Mouse (Mus musculus) E14TG2a.4 (cell line): ENCODE measurements at regions not wholly inside any gene's neighbourhood (a gene's known extent, or its start where the extent isn't known, plus 50 kb on each side); places are given as distances from the start of the nearest gene placed in this dataset.

Source experiments
- H3K27me3 ChIP-seq: 2 replicates; pipeline ENCODE4 v1.6.1; 2014; ENCODE audit warnings: low read length, control low read depth; ENCODE audit not compliant: insufficient read depth
- H3K36me3 ChIP-seq: 2 replicates; pipeline ENCODE4 v1.6.1; 2014; ENCODE audit warnings: low read length, control low read depth; ENCODE audit not compliant: insufficient read depth
- H3K4me1 ChIP-seq: replicated peaks from 2 replicates; pipeline ENCODE4 v1.6.1; 2014; ENCODE audit warnings: low read depth, low read length, control low read depth
- H3K4me3 ChIP-seq: replicated peaks from 2 replicates; pipeline ENCODE4 v1.5.1; 2014; ENCODE audit warnings: mild to moderate bottlenecking, low read length
- H3K9me3 ChIP-seq: 2 replicates; pipeline ENCODE4 v1.6.1; 2014; ENCODE audit warnings: low read length, control low read depth
- CTCF ChIP-seq: conservative IDR thresholded peaks from 2 replicates; pipeline ENCODE4 v1.5.1; 2014; ENCODE audit warnings: low read length
- NANOG ChIP-seq: IDR thresholded peaks from 2 replicates; pipeline ENCODE4 v1.6.1; 2014; ENCODE audit warnings: borderline replicate concordance, low read length, mixed read lengths
- POU5F1 ChIP-seq: IDR thresholded peaks from 2 replicates; pipeline ENCODE4 v1.6.1; 2014; ENCODE audit warnings: low read length, borderline replicate concordance

- Histone ChIP-seq H3K9me3 (no peaks in the 10 kb centered on the region), H3K27me3 (peaks cover 8% of the 10 kb centered on the region), H3K36me3 (no peaks in the 10 kb centered on the region), H3K4me3 (peak overlapping the region; percentile 68), H3K4me1 (peaks cover 68% of the 10 kb centered on the region)
- TF ChIP-seq NANOG = no peak
- no peak for TF ChIP-seq CTCF
- TF ChIP-seq POU5F1 = no peak
Observed at GRCm38 (mm10) chr5:118331286-118331607, 86.2 kb downstream of the 2410131K14Rik start.

- TF ChIP-seq CTCF (peak; percentile 34), NANOG (no peak)
- Histone ChIP-seq H3K4me3 (peak overlapping the region; percentile 68), H3K36me3 (no peaks in the 10 kb centered on the region), H3K27me3 (peaks cover 8% of the 10 kb centered on the region), H3K9me3 (no peaks in the 10 kb centered on the region), H3K4me1 (peaks cover 62% of the 10 kb centered on the region)
Observed at GRCm38 (mm10) chr5:118331608-118332394, 86.8 kb downstream of the 2410131K14Rik start.

GRCm38 (mm10) chr5:118334054-118334453, 89.0 kb downstream of the 2410131K14Rik start:
- no peaks in the 10 kb centered on the region for H3K36me3 ChIP-seq
- TF ChIP-seq POU5F1 (no peak), CTCF (no peak), NANOG (no peak)
- no peak overlapping the region for H3K4me3 ChIP-seq
- peaks cover 46% of the 10 kb centered on the region for H3K4me1 ChIP-seq
- H3K27me3 ChIP-seq = peaks cover 6% of the 10 kb centered on the region
- no peaks in the 10 kb centered on the region for H3K9me3 ChIP-seq

- no peaks in the 10 kb centered on the region for H3K9me3 ChIP-seq
- TF ChIP-seq CTCF (no peak), NANOG (no peak), POU5F1 (no peak)
- H3K27me3 ChIP-seq = peaks cover 11% of the 10 kb centered on the region
Observed at GRCm38 (mm10) chr5:118338186-118338585, 93.2 kb downstream of the 2410131K14Rik start.

GRCm38 (mm10) chr5:118339676-118340661, 94.9 kb downstream of the 2410131K14Rik start:
- Histone ChIP-seq H3K9me3 (no peaks in the 10 kb centered on the region), H3K36me3 (no peaks in the 10 kb centered on the region), H3K4me3 (peak overlapping the region; percentile 26; the same call in 1 of the 2 replicates), H3K4me1 (peaks cover 41% of the 10 kb centered on the region), H3K27me3 (peaks cover 13% of the 10 kb centered on the region)
- no peak for TF ChIP-seq NANOG
- no peak for TF ChIP-seq CTCF
- TF ChIP-seq POU5F1 = no peak

More at GRCm38 (mm10) chr5:118338186-118338585, 93.2 kb downstream of the 2410131K14Rik start:
- H3K4me3 ChIP-seq = no peak overlapping the region
- H3K36me3 ChIP-seq = no peaks in the 10 kb centered on the region
- H3K4me1 ChIP-seq = peaks cover 30% of the 10 kb centered on the region

GRCm38 (mm10) chr5:118343444-118344320, 98.7 kb downstream of the 2410131K14Rik start:
- Histone ChIP-seq H3K4me3 (peak overlapping the region; percentile 54), H3K4me1 (peaks cover 47% of the 10 kb centered on the region), H3K36me3 (no peaks in the 10 kb centered on the region), H3K27me3 (peaks cover 23% of the 10 kb centered on the region), H3K9me3 (no peaks in the 10 kb centered on the region)
- TF ChIP-seq NANOG (no peak), POU5F1 (no peak), CTCF (no peak)

- no peaks in the 10 kb centered on the region; the same call in 1 of the 2 replicates for H3K36me3 ChIP-seq
- H3K9me3 ChIP-seq = peaks cover 15% of the 10 kb centered on the region
- H3K27me3 ChIP-seq = peaks cover 23% of the 10 kb centered on the region
- peaks cover 32% of the 10 kb centered on the region for H3K4me1 ChIP-seq
- H3K4me3 ChIP-seq = no peak overlapping the region
- no peak for TF ChIP-seq NANOG
- no peak for TF ChIP-seq CTCF
- no peak for TF ChIP-seq POU5F1
Observed at GRCm38 (mm10) chr5:118345226-118345625, 100.2 kb downstream of the 2410131K14Rik start.

DNA sequence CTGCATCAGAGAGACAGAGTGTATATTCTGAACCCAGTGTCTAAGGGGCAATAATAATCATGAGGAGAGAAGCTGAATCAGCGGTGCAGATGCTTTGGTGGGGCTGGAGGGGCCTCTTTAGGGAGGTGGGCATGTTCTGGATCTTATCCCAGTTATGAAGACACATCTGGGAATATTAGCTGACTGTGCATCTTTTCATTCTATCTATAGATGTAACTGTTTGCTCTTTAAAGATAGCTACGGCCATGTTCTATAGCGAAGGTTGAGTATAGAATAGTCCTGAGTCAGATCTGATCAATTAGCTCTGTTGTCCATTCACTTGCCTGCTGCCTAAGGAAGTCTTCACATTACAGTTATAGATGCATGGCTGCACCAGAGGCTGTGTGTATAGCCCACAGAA, 104.0 kb downstream of the 2410131K14Rik start:
- Histone ChIP-seq H3K4me1 (peaks cover 33% of the 10 kb centered on the region), H3K27me3 (peaks cover 10% of the 10 kb centered on the region), H3K4me3 (no peak overlapping the region), H3K36me3 (peaks cover 3% of the 10 kb centered on the region; the same call in 1 of the 2 replicates), H3K9me3 (peaks cover 39% of the 10 kb centered on the region)
- TF ChIP-seq POU5F1 = no peak
- no peak for TF ChIP-seq NANOG
- no peak for TF ChIP-seq CTCF
